Mouse (Mus musculus) CH12.LX (cell line): ENCODE data around the gene Inhbe. TPM values are rescaled to one million over a fixed set of nuclear protein-coding genes. Genes with fewer than 3 reads are reported as not detected.

Experiments used
- DNase-seq: peaks from one replicate; pipeline ENCODE4 v3.0.0-alpha.2; 2013; ENCODE audit errors: extremely low read depth
- H3K27ac ChIP-seq: 2 replicates; pipeline ENCODE4 v1.5.1; 2012; ENCODE audit warnings: low read depth, mild to moderate bottlenecking, control low read depth, moderate library complexity; ENCODE audit not compliant: insufficient read depth
- H3K27me3 ChIP-seq: replicated peaks from 2 replicates; pipeline ENCODE3; 2012; ENCODE audit warnings: inconsistent platforms
- H3K36me3 ChIP-seq, 2 experiments: replicated peaks in 1 of 2; 2 replicates each; pipeline versions ENCODE3 to v1.6.1; 2012; ENCODE audit warnings: inconsistent platforms in 1 of 2, low read length in 1 of 2, mild to moderate bottlenecking in 1 of 2, mixed read lengths in 1 of 2, moderate library complexity in 1 of 2; ENCODE audit not compliant: control insufficient read depth in 1 of 2, insufficient read depth in 1 of 2
- H3K4me1 ChIP-seq, 2 experiments: 2 replicates each; pipeline ENCODE4 v1.6.1; 2012; ENCODE audit warnings: inconsistent platforms in 1 of 2, moderate library complexity in 1 of 2; ENCODE audit not compliant: insufficient read depth in 2 of 2, control insufficient read depth in 1 of 2
- H3K4me2 ChIP-seq: 2 replicates; pipeline ENCODE4 v1.6.1; 2012; ENCODE audit warnings: low read depth, mild to moderate bottlenecking, control low read depth; ENCODE audit not compliant: poor library complexity, insufficient read depth, severe bottlenecking
- H3K4me3 ChIP-seq, 3 experiments: fragments of 150-350 bp in 1 of 3; sonication (generic) in 1 of 3; replicated peaks in 1 of 3; 2 replicates each; pipeline versions ENCODE3 to v1.5.1; 2011 to 2012; ENCODE audit warnings: low read depth in 2 of 3, low read length in 2 of 3, mild to moderate bottlenecking in 2 of 3, moderate library complexity in 2 of 3, control low read depth in 1 of 3, improper control_type of control experiment in 1 of 3, inconsistent platforms in 1 of 3, mixed read lengths in 1 of 3; ENCODE audit not compliant: poor library complexity in 1 of 3
- H3K79me2 ChIP-seq: replicated peaks from 2 replicates; pipeline ENCODE4 v1.6.1; 2012; ENCODE audit warnings: mild to moderate bottlenecking, moderate library complexity; ENCODE audit not compliant: control insufficient read depth, poor library complexity, insufficient read depth, severe bottlenecking; ENCODE audit errors: extremely low read depth
- H3K9ac ChIP-seq: 2 replicates; pipeline ENCODE4 v1.6.1; 2012; ENCODE audit warnings: low read depth, mild to moderate bottlenecking, control low read depth, moderate library complexity; ENCODE audit not compliant: insufficient read depth
- H3K9me3 ChIP-seq: replicated peaks from 2 replicates; pipeline ENCODE3; 2012; ENCODE audit warnings: low read length, inconsistent platforms, mixed read lengths
- CTCF ChIP-seq, 2 experiments: IDR thresholded peaks in 1 of 2; conservative IDR thresholded peaks in 1 of 2; 2 replicates each; pipeline ENCODE4 v1.5.1; 2011 to 2012; ENCODE audit warnings: low read depth in 2 of 2, low read length in 2 of 2, improper control_type of control experiment in 1 of 2, inconsistent platforms in 1 of 2, mild to moderate bottlenecking in 1 of 2, moderate library complexity in 1 of 2
- E2F4 ChIP-seq: IDR thresholded peaks from 2 replicates; pipeline ENCODE4 v1.6.1; 2011; ENCODE audit warnings: low read depth, low read length, improper control_type of control experiment; ENCODE audit not compliant: insufficient replicate concordance
- ELF1 ChIP-seq: IDR thresholded peaks from 2 replicates; pipeline ENCODE4 v1.6.1; 2014; ENCODE audit warnings: low read depth, mild to moderate bottlenecking, inconsistent platforms, low read length, improper control_type of control experiment
- ETS1 ChIP-seq: conservative IDR thresholded peaks from 2 replicates; pipeline ENCODE4 v1.6.1; 2012; ENCODE audit warnings: low read depth, mild to moderate bottlenecking, inconsistent platforms, low read length, improper control_type of control experiment, moderate library complexity
- MAFK ChIP-seq: IDR thresholded peaks from 2 replicates; pipeline ENCODE4 v1.6.1; 2011; ENCODE audit warnings: low read length, improper control_type of control experiment; ENCODE audit not compliant: insufficient replicate concordance
- MAX ChIP-seq: IDR thresholded peaks from 2 replicates; pipeline ENCODE4 v1.6.1; 2011; ENCODE audit warnings: low read length, improper control_type of control experiment
- MEF2A ChIP-seq: IDR thresholded peaks from 2 replicates; pipeline ENCODE4 v1.6.1; 2014; ENCODE audit warnings: low read depth, mild to moderate bottlenecking, inconsistent platforms, low read length, improper control_type of control experiment, borderline replicate concordance
- MXI1 ChIP-seq: IDR thresholded peaks from 2 replicates; pipeline ENCODE4 v1.6.1; 2011; ENCODE audit warnings: mild to moderate bottlenecking, low read depth, low read length, improper control_type of control experiment
- NELFE ChIP-seq: IDR thresholded peaks from 2 replicates; pipeline ENCODE4 v1.6.1; 2011; ENCODE audit warnings: low read depth, low read length, improper control_type of control experiment
- RCOR1 ChIP-seq: conservative IDR thresholded peaks from 2 replicates; pipeline ENCODE4 v1.6.1; 2012; ENCODE audit warnings: low read depth, mild to moderate bottlenecking, inconsistent platforms, low read length, improper control_type of control experiment
- SMC3 ChIP-seq: IDR thresholded peaks from 2 replicates; pipeline ENCODE4 v1.6.1; 2011; ENCODE audit warnings: low read depth, low read length, improper control_type of control experiment
- TBP ChIP-seq: conservative IDR thresholded peaks from 2 replicates; pipeline ENCODE4 v1.6.1; 2011; ENCODE audit warnings: low read depth, low read length, improper control_type of control experiment
- TCF12 ChIP-seq: IDR thresholded peaks from 2 replicates; pipeline ENCODE4 v1.6.1; 2014; ENCODE audit warnings: low read depth, mild to moderate bottlenecking, inconsistent platforms, low read length, improper control_type of control experiment
- UBTF ChIP-seq: IDR thresholded peaks from 2 replicates; pipeline ENCODE4 v1.6.1; 2012; ENCODE audit warnings: low read depth, mild to moderate bottlenecking, inconsistent platforms, low read length, improper control_type of control experiment, moderate library complexity
- USF2 ChIP-seq: conservative IDR thresholded peaks from 2 replicates; pipeline ENCODE4 v1.6.1; 2011; ENCODE audit warnings: low read depth, low read length, improper control_type of control experiment
- ZMIZ1 ChIP-seq: IDR thresholded peaks from 2 replicates; pipeline ENCODE4 v1.6.1; 2012; ENCODE audit warnings: low read depth, mild to moderate bottlenecking, inconsistent platforms, low read length, improper control_type of control experiment
- dilution Hi-C: fragments of 300-500 bp; cut with MboI; formaldehyde crosslinking; loops from 2 replicates; pipeline ENCODE4 v1.14.3; 2020; ENCODE audit warnings: low sequenced_read_pairs; ENCODE audit not compliant: extremely low pct_unique_long_range_greater_than_20kb, extremely low pct_ligation_motif_present
- in situ Hi-C: fragments of 300-500 bp; cut with MboI; formaldehyde crosslinking; loops from 3 replicates; pipeline ENCODE4 v1.14.3; 2019; ENCODE audit warnings: low sequenced_read_pairs, low pct_ligation_motif_present, low pct_unique_long_range_greater_than_20kb, mixed read lengths
- polyA plus RNA-seq: library from polyadenylated mRNA; unstranded; fragments of >175 nt; gene quantifications from 2 replicates; pipeline ENCODE4 v1.2.1, GENCODE M21; 2012; ENCODE audit warnings: low read depth; ENCODE audit not compliant: insufficient read length
- total RNA-seq, 2 experiments: library from RNA; depleted of rRNA; stranded (reverse); fragments of 300-350 nt in 1 of 2; fragments of >200 nt in 1 of 2; gene quantifications; 2 replicates each; pipeline ENCODE4 v1.2.3; 2012 to 2014

Inhbe gene
- total and polyA plus RNA-seq, 3 experiments: 0.83 to 2.6 (median 0.89) TPM

GRCm38 (mm10) chr10:127349810-127350209 lies 4.4 kb downstream of the Inhbe start:
- peaks cover 19 to 32% of the 10 kb centered on the region in 2 experiments for H3K4me1 ChIP-seq
- no peak for TF ChIP-seq ETS1
- no peak for TF ChIP-seq ZMIZ1
- no peak for TF ChIP-seq RCOR1
- TF ChIP-seq MXI1: no peak
- in situ Hi-C loops (no loop called here), dilution Hi-C loops (no loop called here)
- peaks cover 3 to 17% of the 10 kb centered on the region in 2 experiments for H3K36me3 ChIP-seq
- no peak overlapping the region for H3K27ac ChIP-seq
- H3K4me2 ChIP-seq: peak overlapping the region; percentile 73; the same call in 1 of the 2 replicates
- no peaks in the 10 kb centered on the region for H3K79me2 ChIP-seq
- H3K4me3 ChIP-seq: peak overlapping the region in 2 of 3 experiments; percentile 62 to 86
- no peak for DNase-seq
- no peak overlapping the region for H3K9ac ChIP-seq
- H3K9me3 ChIP-seq: peaks cover 8% of the 10 kb centered on the region
- peaks cover 5% of the 10 kb centered on the region for H3K27me3 ChIP-seq

GRCm38 (mm10) chr10:127348957-127349356 lies 5.3 kb downstream of the Inhbe start:
- in situ Hi-C loops: no loop called here

GRCm38 (mm10) chr10:127346173-127346572 lies 8.0 kb downstream of the Inhbe start:
- no peak overlapping the region for H3K4me3 ChIP-seq
- peaks cover 4 to 24% of the 10 kb centered on the region in 2 experiments for H3K4me1 ChIP-seq
- no peak overlapping the region for H3K9ac ChIP-seq
- in situ Hi-C loops: no loop called here
- no peaks in the 10 kb centered on the region for H3K79me2 ChIP-seq
- dilution Hi-C loops: no loop called here
- H3K36me3 ChIP-seq: peaks cover 3 to 11% of the 10 kb centered on the region in 2 experiments
- peaks cover 19% of the 10 kb centered on the region for H3K27me3 ChIP-seq
- no peak overlapping the region for H3K4me2 ChIP-seq
- DNase-seq: no peak
- TF ChIP-seq USF2 (no peak), RCOR1 (no peak), SMC3 (no peak), E2F4 (no peak), MAX (no peak), UBTF (no peak), TBP (no peak), MEF2A (no peak), ELF1 (no peak), MAFK (no peak), NELFE (no peak)
- H3K27ac ChIP-seq: no peak overlapping the region
- peaks cover 11% of the 10 kb centered on the region for H3K9me3 ChIP-seq

More at GRCm38 (mm10) chr10:127348957-127349356, 5.3 kb downstream of the Inhbe start:
- peaks cover 7% of the 10 kb centered on the region for H3K27me3 ChIP-seq
- TF ChIP-seq CTCF (conservative IDR thresholded peaks at IDR 0.05 in 1 of 2, IDR thresholded peaks at IDR 0.05 in 1 of 2; ENCODE audit: low read depth in 2 of 2, low read length in 2 of 2) (peak in 1 of 2 experiments; percentile 38; a peak in 2 of 4 replicates), TCF12 (no peak)
- TF ChIP-seq, all 38 proteins: peak for 1
- Histone ChIP-seq H3K4me1 (peaks cover 13 to 24% of the 10 kb centered on the region in 2 experiments), H3K27ac (no peak overlapping the region), H3K4me2 (no peak overlapping the region), H3K9ac (no peak overlapping the region), H3K4me3 (no peak overlapping the region), H3K79me2 (no peaks in the 10 kb centered on the region), H3K36me3 (peaks cover 3 to 11% of the 10 kb centered on the region in 2 experiments), H3K9me3 (peaks cover 11% of the 10 kb centered on the region)
- dilution Hi-C loops: no loop called here
- no peak for DNase-seq
